Mouse (Mus musculus): ENCODE results near the gene Lingo3. TPM values are rescaled to one million over a fixed set of nuclear protein-coding genes. Genes with fewer than 3 reads are reported as not detected.
"Not testable (repeated sequence)": the region's sequence is repeated elsewhere in the genome, so short reads cannot be mapped to it uniquely, and the experiment has no call there.

The Lingo3 gene
- total RNA-seq, 2 experiments from 2014 or later: 42.7 to 51.6 TPM

GRCm38 (mm10) chr10:80845055-80845693 is 1.3 kb upstream of the Lingo3 start:
- no peak for DNase-seq (ENCODE audit: low spot score in 2 of 2)

- DNase-seq (ENCODE audit: low spot score in 2 of 2): no peak
These were observed 530 bp downstream of the Lingo3 start for GRCm38 (mm10) chr10:80843087-80843930.

GRCm38 (mm10) chr10:80842334-80842733 is 1.5 kb downstream of the Lingo3 start:
- peak; percentile 43 to 71 for DNase-seq (ENCODE audit: low spot score in 2 of 2)

- DNase-seq (ENCODE audit: low spot score in 2 of 2): no peak
These were observed 2.2 kb downstream of the Lingo3 start for GRCm38 (mm10) chr10:80841685-80842084.

- DNase-seq (ENCODE audit: low spot score in 2 of 2): no peak
These were observed 4.0 kb downstream of the Lingo3 start for GRCm38 (mm10) chr10:80839848-80840247.

GRCm38 (mm10) chr10:80838346-80838912 is 5.4 kb downstream of the Lingo3 start:
- DNase-seq (ENCODE audit: low spot score in 2 of 2): no peak

- no peak for DNase-seq (ENCODE audit: low spot score in 2 of 2)
These were observed 6.0 kb downstream of the Lingo3 start for GRCm38 (mm10) chr10:80837827-80838226.

- DNase-seq (ENCODE audit: low spot score in 2 of 2): no peak
These were observed 6.9 kb downstream of the Lingo3 start for GRCm38 (mm10) chr10:80836949-80837379.

- no peak for DNase-seq (ENCODE audit: low spot score in 2 of 2)
These were observed 8.2 kb downstream of the Lingo3 start for GRCm38 (mm10) chr10:80835617-80836016.

GRCm38 (mm10) chr10:80832818-80833217 is 11.0 kb downstream of the Lingo3 start:
- DNase-seq (ENCODE audit: low spot score in 2 of 2): no peak

GRCm38 (mm10) chr10:80831136-80831535 is 12.7 kb downstream of the Lingo3 start:
- DNase-seq (ENCODE audit: low spot score in 2 of 2): no peak

- DNase-seq (ENCODE audit: low spot score in 2 of 2): no peak
These were observed 14.2 kb downstream of the Lingo3 start for GRCm38 (mm10) chr10:80829359-80830278.

GRCm38 (mm10) chr10:80828587-80828986 is 15.3 kb downstream of the Lingo3 start:
- not testable (repeated sequence) for DNase-seq (ENCODE audit: low spot score in 2 of 2)

GRCm38 (mm10) chr10:80827870-80828420 is 15.9 kb downstream of the Lingo3 start:
- DNase-seq (ENCODE audit: low spot score in 2 of 2): no peak

- DNase-seq (ENCODE audit: low spot score in 2 of 2): no peak
These were observed 16.6 kb downstream of the Lingo3 start for GRCm38 (mm10) chr10:80827063-80827869.

GRCm38 (mm10) chr10:80826151-80827062 is 17.4 kb downstream of the Lingo3 start, which contains the start of gene Oaz1:
TSS of gene Oaz1 (plus strand) at chr10:80826656.
- DNase-seq (ENCODE audit: low spot score in 2 of 2): peak; percentile 100

- no peak for DNase-seq (ENCODE audit: low spot score in 2 of 2)
These were observed 19.0 kb downstream of the Lingo3 start for GRCm38 (mm10) chr10:80824827-80825226.

- no peak for DNase-seq (ENCODE audit: low spot score in 2 of 2)
These were observed 19.8 kb downstream of the Lingo3 start for GRCm38 (mm10) chr10:80823847-80824643.
